Mouse (Mus musculus) G1E (cell line): Measurements from ENCODE around the gene Pkib.

ENCODE experiments used
- CTCF ChIP-seq: IDR thresholded peaks from 2 replicates; pipeline ENCODE4 v1.5.1; 2012; ENCODE audit warnings: low read depth, low read length, inconsistent platforms, mixed read lengths
- POLR2AphosphoS5 ChIP-seq: IDR thresholded peaks from 2 replicates; pipeline ENCODE4 v1.6.1; 2012; ENCODE audit warnings: low read depth, low read length, inconsistent platforms; ENCODE audit not compliant: insufficient replicate concordance
- TAL1 ChIP-seq: conservative IDR thresholded peaks from 2 replicates; pipeline ENCODE4 v1.6.1; 2012; ENCODE audit warnings: low read depth, low read length, inconsistent platforms, mixed read lengths

GRCm38 (mm10) chr10:57758999-57759398 lies 127.2 kb downstream of the Pkib start:
- TF ChIP-seq CTCF: no peak
- no peak for TF ChIP-seq POLR2AphosphoS5
- no peak for TF ChIP-seq TAL1
